Mouse (Mus musculus) testis, postnatal 14 days (tissue): ENCODE data around the gene Trappc10.

Experiments used
- DNase-seq: peaks from one replicate; pipeline ENCODE4 v3.0.0; 2021; ENCODE audit warnings: low spot score

Gene Trappc10

GRCm38 (mm10) chr10:78159906-78160305 lies 84.5 kb downstream of the Trappc10 start:
- DNase-seq = peak; percentile 73

DNA sequence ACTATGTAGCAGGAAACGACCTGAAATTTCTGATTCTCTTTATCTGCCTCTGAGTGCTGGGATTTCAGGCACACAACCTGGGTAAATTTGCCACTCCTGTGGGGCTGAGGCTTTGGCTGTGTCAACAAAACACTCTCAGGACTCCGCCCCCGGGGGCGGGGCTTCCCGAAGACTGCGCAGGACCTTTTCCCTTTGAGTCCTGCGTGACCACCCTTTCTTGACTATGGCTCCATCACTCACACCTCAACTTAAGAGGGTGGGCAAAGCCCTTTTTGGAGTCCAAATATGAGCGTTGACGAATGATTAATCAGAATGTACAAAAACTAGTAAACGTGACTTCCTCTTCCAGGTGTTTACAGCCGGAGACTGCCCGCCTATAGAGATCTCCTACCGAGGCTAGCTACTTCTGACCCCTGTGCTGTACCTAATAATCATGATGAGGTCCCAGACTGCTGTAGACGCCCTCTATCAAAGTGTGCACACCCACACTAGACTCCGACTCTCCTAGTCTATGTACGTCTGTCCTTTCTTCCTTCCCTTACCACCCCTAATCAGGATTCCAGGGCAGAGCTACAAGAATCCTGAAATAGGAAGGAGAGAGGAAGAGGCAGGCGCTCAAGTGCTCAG lies 85.1 kb downstream of the Trappc10 start:
- no peak for DNase-seq

- no peak for DNase-seq
Observed at GRCm38 (mm10) chr10:78158041-78158440, 86.4 kb downstream of the Trappc10 start.

DNA sequence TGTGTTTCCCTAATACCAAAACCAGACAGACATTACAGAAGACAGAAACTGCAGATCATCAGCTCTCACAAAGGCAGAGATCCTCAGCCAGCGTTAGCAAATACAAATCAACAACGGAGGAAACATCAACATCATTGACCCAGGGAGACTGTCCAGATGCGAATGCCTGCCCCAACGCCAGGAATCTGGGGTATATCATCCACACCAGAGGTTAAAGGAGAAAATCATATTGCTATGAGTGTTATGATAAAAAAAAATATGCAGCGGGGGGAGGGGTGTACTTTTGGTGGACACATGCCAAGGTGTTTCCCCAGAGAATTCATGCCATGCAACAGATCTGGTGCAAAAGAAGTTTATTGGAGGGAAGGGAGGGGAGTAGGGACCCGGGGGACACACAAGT lies 87.5 kb downstream of the Trappc10 start:
- no peak for DNase-seq

GRCm38 (mm10) chr10:78148834-78149766 lies 95.3 kb downstream of the Trappc10 start:
- no peak for DNase-seq

GRCm38 (mm10) chr10:78147908-78148441 lies 96.5 kb downstream of the Trappc10 start:
- peak; percentile 2 for DNase-seq

GRCm38 (mm10) chr10:78143727-78144505 lies 100.5 kb downstream of the Trappc10 start:
- no peak for DNase-seq

DNA sequence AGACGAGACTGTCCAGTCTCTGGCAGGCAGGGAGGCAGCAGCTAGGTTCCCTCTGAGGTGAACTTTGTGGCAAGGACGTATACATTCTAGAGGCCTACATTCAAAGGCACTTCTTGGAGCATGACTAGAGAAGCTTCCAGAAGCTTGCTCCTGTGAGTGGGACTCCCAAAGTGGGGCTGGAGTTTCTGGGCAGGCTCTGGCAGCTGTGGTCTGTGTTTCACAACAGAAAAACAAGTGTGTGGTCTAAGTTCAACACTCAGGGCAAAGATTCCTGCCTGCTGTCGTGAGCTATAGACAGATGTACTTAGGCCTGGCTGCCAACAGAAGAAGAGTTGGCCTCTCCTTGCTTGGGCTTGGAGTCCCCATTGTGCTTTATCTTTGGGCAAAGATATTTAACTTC lies 103.6 kb downstream of the Trappc10 start:
- no peak for DNase-seq

DNA sequence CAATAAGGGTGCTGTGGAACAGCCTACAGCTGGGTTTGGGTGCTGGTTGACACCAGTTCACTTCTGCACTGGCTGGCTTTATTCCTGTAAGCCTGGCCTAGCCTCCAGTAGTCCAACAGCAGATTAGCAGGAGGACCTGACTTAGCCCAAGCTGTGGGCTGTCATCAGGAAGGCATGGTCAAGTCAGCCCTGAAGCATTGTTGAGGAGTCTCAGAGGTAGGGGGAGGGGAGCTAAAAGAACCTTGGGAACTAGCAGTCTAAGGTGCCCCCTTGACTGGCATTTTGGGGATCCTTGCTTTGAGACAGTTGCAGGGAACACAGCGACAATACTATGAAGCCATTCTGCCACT lies 104.2 kb downstream of the Trappc10 start:
- no peak for DNase-seq

DNA sequence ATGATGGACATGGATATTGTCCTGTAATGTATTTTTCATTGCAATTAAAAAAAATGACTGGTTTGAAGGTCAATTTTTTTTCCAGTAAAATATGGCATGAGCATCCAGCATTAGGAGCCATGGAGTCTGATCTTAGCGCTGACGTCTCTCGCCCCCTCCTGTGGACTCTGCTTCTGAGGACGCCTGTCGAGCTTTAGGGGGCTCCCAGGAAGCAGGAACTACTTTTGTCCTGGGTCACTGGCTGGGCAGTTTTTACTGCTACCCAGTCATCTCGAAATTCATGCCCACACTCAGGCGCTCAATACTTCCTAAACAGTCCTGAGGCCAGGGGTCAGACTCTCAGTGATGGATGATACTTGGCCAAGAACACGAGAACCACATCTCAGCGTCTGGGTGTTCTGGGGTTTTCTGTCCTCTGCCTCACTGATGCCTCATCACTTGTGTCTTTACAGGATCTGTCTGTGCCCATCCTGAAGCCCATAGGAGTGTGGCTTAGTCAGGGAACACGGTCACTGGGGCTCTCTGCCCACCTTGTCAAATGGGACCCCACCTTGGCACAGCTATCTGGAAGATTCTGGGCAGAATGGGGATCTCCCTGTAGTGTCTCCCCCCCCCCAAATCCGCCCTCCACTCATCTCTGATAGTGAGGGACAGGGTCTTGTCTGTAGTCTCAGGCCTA lies 104.7 kb downstream of the Trappc10 start:
- no peak for DNase-seq

DNA sequence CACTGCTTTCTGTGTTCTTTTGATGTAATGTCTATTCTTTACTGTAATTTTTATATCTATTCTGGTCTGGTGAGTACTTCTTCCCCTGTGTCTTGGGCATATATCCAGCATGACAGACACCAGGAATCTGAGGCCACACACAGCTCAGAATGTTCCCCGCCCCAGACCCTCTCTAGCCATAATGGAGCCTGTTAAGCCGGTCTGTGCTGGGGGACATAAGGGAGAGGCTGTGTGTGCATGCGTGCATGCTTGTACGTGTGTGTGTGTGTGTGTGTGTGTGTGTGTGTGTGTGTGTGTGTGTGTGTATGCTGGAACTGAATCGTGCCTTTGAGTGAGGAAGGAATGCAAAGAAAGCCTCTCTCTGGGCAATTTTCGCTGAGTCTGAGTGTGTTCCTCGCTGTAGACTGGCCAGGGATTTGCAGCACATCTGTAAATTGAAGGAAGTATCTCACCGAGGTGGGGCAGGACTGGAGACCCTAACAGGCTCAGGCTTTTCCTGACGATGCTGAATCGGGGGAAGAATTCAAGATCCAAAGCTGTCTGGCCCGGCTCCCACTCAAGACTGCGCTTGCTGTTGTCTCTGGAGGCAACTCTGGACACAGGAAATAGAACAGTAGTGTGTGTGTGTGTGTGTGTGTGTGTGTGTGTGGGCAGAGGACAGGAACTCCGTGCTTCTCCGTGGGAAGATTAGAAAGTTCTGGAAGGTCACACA lies 105.5 kb downstream of the Trappc10 start:
- DNase-seq = no peak

DNA sequence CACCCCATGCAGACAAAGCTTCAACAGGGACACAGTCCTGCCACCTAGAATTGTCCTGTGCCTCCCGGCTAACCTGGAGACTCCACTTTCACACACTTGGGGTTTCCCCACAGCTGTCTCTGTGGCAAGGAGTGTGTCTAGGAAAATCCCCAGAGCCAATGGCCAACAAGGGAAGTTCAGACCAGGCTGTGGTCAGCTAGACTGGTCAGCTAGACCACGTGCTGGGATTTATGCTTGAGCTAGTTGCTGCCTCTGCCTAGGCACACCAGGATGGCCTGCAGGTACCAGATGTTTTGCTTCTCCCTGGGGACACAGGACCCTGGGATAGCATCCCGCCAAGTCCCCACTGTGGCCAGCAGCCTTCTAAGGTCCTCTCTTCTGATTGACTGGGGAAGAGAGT lies 107.2 kb downstream of the Trappc10 start:
- no peak for DNase-seq
